Comparison of ENCODE assay signal across 11 mouse cellular contexts in genomic region chr1:180364005-180364404, GRCm38 (mm10). TPM values are rescaled to one million over a fixed set of nuclear protein-coding genes. Genes with fewer than 3 reads are reported as not detected.
A peak's percentile ranks its signal among the peaks of the same experiment; 100 is the strongest.
DNase-seq lines count a peak whose midpoint lies in the region; ATAC-seq and TF ChIP-seq lines count a peak whose summit lies in the region.
"Had no signal": no experiment of that assay in that cellular context is flagged by ENCODE, and none has a peak within 500 bp of the region (broad histone marks: within the 10 kb centered on the region; RNA-seq: fewer than 3 reads in every experiment).

No protein-coding gene starts in this region.

- H3K9me3 ChIP-seq in heart, embryonic 11.5 days (replicated peaks; ENCODE audit: control insufficient read depth, low read length) = no peaks in the 10 kb centered on the region
- H3K9me3 ChIP-seq in kidney, postnatal 0 days (replicated peaks; ENCODE audit: low read length) = no peaks in the 10 kb centered on the region
- H3K9me3 ChIP-seq: G1E; stomach, embryonic 15.5 days had no signal

- no peak overlapping the region for H3K9ac ChIP-seq in heart, embryonic 11.5 days (ENCODE audit: low read depth, low read length)
- no peak overlapping the region for H3K9ac ChIP-seq in kidney, postnatal 0 days (ENCODE audit: low read depth, low read length)
- H3K9ac ChIP-seq: stomach, embryonic 15.5 days had no signal

- DNase-seq in heart, adult 11 months = peak; percentile 96
- no peak for DNase-seq in heart, adult 9 months (ENCODE audit: low spot score in 2 of 2)
- peak; percentile 57 to 61 for DNase-seq in CD8-positive naive resting alpha-beta T cell, adult 2 months (ENCODE audit: low read depth in 2 of 2, low spot score in 2 of 2)
- DNase-seq in kidney, postnatal 0 days (ENCODE audit: low spot score) = no peak
- no peak for DNase-seq in ovary, postnatal 36 days (ENCODE audit: low spot score)
- no peak for DNase-seq in layer of hippocampus, adult 8-10 months (ENCODE audit: low spot score in 2 of 2)

- H3K4me1 ChIP-seq in heart, embryonic 11.5 days (ENCODE audit: control insufficient read depth, insufficient read depth, low read length) = peaks cover 33% of the 10 kb centered on the region
- peaks cover 49% of the 10 kb centered on the region for H3K4me1 ChIP-seq in kidney, postnatal 0 days (replicated peaks; ENCODE audit: insufficient read depth, low read length)

- no peak for TF ChIP-seq CTCF in kidney, postnatal 0 days (IDR thresholded peaks at IDR 0.05; ENCODE audit: low read depth)

- 25% methylated on average over 17 of the region's 17 CpGs for WGBS in heart, embryonic 11.5 days (ENCODE audit: insufficient replicate concordance)
- 36% methylated on average over 17 of the region's 17 CpGs for WGBS in kidney, postnatal 0 days

- H3K27ac ChIP-seq in heart, embryonic 11.5 days (ENCODE audit: low read depth, low read length) = peak overlapping the region; percentile 79
- H3K27ac ChIP-seq in kidney, postnatal 0 days = peak overlapping the region; percentile 60

- H3K4me3 ChIP-seq in heart, embryonic 11.5 days (ENCODE audit: low read depth, low read length) = no peak overlapping the region
- H3K4me3 ChIP-seq in kidney, postnatal 0 days (replicated peaks; ENCODE audit: low read depth, low read length) = no peak overlapping the region
- H3K4me3 ChIP-seq: erythroblast, embryonic 14.5 days; stomach, embryonic 15.5 days had no signal

- peak overlapping the region; percentile 18 for H3K4me2 ChIP-seq in heart, embryonic 11.5 days
- H3K4me2 ChIP-seq in kidney, postnatal 0 days (ENCODE audit: low read length) = peak overlapping the region; percentile 23; the same call in 1 of the 2 replicates

- H3K36me3 ChIP-seq in heart, embryonic 11.5 days (ENCODE audit: control insufficient read depth, insufficient read depth, low read length) = no peaks in the 10 kb centered on the region
- no peaks in the 10 kb centered on the region for H3K36me3 ChIP-seq in kidney, postnatal 0 days (ENCODE audit: insufficient read depth, low read length)
- H3K36me3 ChIP-seq: stomach, embryonic 15.5 days had no signal

- ATAC-seq in heart, embryonic 11.5 days (replicated peaks; ENCODE audit: insufficient number of reproducible peaks, low FRiP score, low TSS enrichment) = no peak
- no peak for ATAC-seq in kidney, postnatal 0 days (replicated peaks; ENCODE audit: low FRiP score, low read depth)
- 0 out of 2 replicates have a peak, but pooled peaks have one; percentile 7 for ATAC-seq in monocyte, adult 5-6 weeks (replicated peaks; ENCODE audit: insufficient number of reproducible peaks, low FRiP score, low TSS enrichment, poor library complexity, severe bottlenecking)

- H3K27me3 ChIP-seq in heart, embryonic 11.5 days (ENCODE audit: control insufficient read depth, insufficient read depth, low read length) = peaks cover 19% of the 10 kb centered on the region; the same call in 1 of the 2 replicates
- no peaks in the 10 kb centered on the region for H3K27me3 ChIP-seq in kidney, postnatal 0 days (ENCODE audit: insufficient read depth, low read length)
- H3K27me3 ChIP-seq: stomach, embryonic 15.5 days had no signal

RNA-seq across cellular contexts. Expression of gene Itpkb, which starts 33.7 kb away (rescaled TPM):
- 3.2 and 4.0 TPM in 2 replicates for polyA plus RNA-seq in heart, embryonic 11.5 days (2014; fragmentation: Nextera tagmentation; extraction: Ambion mirVana)
- 6.8 and 7.1 TPM in 2 replicates for polyA plus RNA-seq in kidney, postnatal 0 days (2015; fragmentation: Nextera tagmentation; extraction: Ambion mirVana)
- total RNA-seq in monocyte, adult 5-6 weeks (2017) = 32.2 to 77.3 TPM (median 38.3 TPM) in 3 replicates
- 10 to 100 TPM; 26.6 to 39.1 (median 32.4) TPM for total RNA-seq in layer of hippocampus, adult 8-10 months (2022)

Comparison
In these comparisons a context has a peak if more than half of its experiments do, and no peak if none do; other contexts are left out.
1. DNase-seq: peak in heart, adult 11 months (single experiment) and CD8-positive naive resting alpha-beta T cell, adult 2 months (2 of 2); none in heart, adult 9 months (0 of 2), kidney, postnatal 0 days (single experiment), ovary, postnatal 36 days (single experiment) and layer of hippocampus, adult 8-10 months (0 of 2).